Mouse (Mus musculus) heart, embryonic 16.5 days (tissue): ENCODE data around the gene Ninj2. TPM values are rescaled to one million over a fixed set of nuclear protein-coding genes. Genes with fewer than 3 reads are reported as not detected.

Experiments used
- ATAC-seq: fragments of 200-750 bp; cut with Nextera tagmentation; replicated peaks from 2 replicates; pipeline ENCODE4 v1.8.0; 2017; ENCODE audit warnings: moderate number of reproducible peaks; ENCODE audit not compliant: insufficient read depth, low FRiP score; ENCODE audit errors: extremely low read depth
- H3K27ac ChIP-seq: fragments of 300-500 bp; sonication (generic); 2 replicates; pipeline ENCODE4 v1.5.1; 2014; ENCODE audit warnings: mild to moderate bottlenecking, low read length, control low read depth, moderate library complexity
- H3K27me3 ChIP-seq: fragments of 300-500 bp; sonication (generic); 2 replicates; pipeline ENCODE4 v1.6.1; 2014; ENCODE audit warnings: low read length, mixed read lengths; ENCODE audit not compliant: control insufficient read depth, insufficient read depth
- H3K36me3 ChIP-seq: fragments of 300-500 bp; sonication (generic); 2 replicates; pipeline ENCODE4 v1.6.1; 2014; ENCODE audit not compliant: control insufficient read depth, insufficient read depth
- H3K4me1 ChIP-seq: fragments of 300-500 bp; sonication (generic); 2 replicates; pipeline ENCODE4 v1.6.1; 2014; ENCODE audit warnings: low read length, mixed read lengths; ENCODE audit not compliant: control insufficient read depth, insufficient read depth
- H3K4me2 ChIP-seq: fragments of 300-500 bp; sonication (generic); 2 replicates; pipeline ENCODE4 v1.6.1; 2014; ENCODE audit warnings: low read depth, mild to moderate bottlenecking, control low read depth, low read length
- H3K4me3 ChIP-seq: fragments of 300-500 bp; sonication (generic); 2 replicates; pipeline ENCODE4 v1.5.1; 2014; ENCODE audit warnings: mild to moderate bottlenecking, control low read depth, low read length
- H3K9ac ChIP-seq: fragments of 300-500 bp; sonication (generic); 2 replicates; pipeline ENCODE4 v1.6.1; 2014; ENCODE audit warnings: low read length, control low read depth
- H3K9me3 ChIP-seq: fragments of 300-500 bp; sonication (generic); replicated peaks from 2 replicates; pipeline ENCODE4 v1.6.1; 2016; ENCODE audit warnings: low read length; ENCODE audit not compliant: control insufficient read depth
- WGBS: fragments of 180-500 bp; shearing (Covaris S2); extraction: QIAGEN DNeasy Blood & Tissue Kit; methylation state at CpG from one replicate; pipeline ENCODE4 v1.1.7; 2014; 5-methylcytosine and 5-hydroxymethylcytosine counted together
- polyA plus RNA-seq: library from polyadenylated mRNA; unstranded; fragments of >200 nt; fragmentation: Nextera tagmentation; extraction: Ambion mirVana; gene quantifications from 2 replicates; pipeline ENCODE4 v1.2.1, GENCODE M21; 2015

The Ninj2 gene
- polyA plus RNA-seq, 1 experiment from 2014 or later = not detected

GRCm38 (mm10) chr6:120113856-120114255 lies 20.7 kb downstream of the Ninj2 start:
- Histone ChIP-seq H3K9me3 (no peaks in the 10 kb centered on the region), H3K27ac (peak overlapping the region; percentile 90), H3K4me3 (no peak overlapping the region), H3K9ac (no peak overlapping the region; the same call in 1 of the 2 replicates), H3K4me1 (peaks cover 47% of the 10 kb centered on the region), H3K4me2 (peak overlapping the region; percentile 32; the same call in 1 of the 2 replicates), H3K36me3 (no peaks in the 10 kb centered on the region), H3K27me3 (no peaks in the 10 kb centered on the region)
- ATAC-seq = no peak
- WGBS = 83% methylated on average over 3 of the region's 3 CpGs

GRCm38 (mm10) chr6:120114271-120114670 lies 21.1 kb downstream of the Ninj2 start:
- 71% methylated on average over 1 of the region's 1 CpGs for WGBS
- peak overlapping the region; percentile 1; the same call in 1 of the 2 replicates for H3K9ac ChIP-seq
- ATAC-seq = no peak
- H3K4me2 ChIP-seq = peak overlapping the region; percentile 32
- no peaks in the 10 kb centered on the region for H3K9me3 ChIP-seq
- H3K27me3 ChIP-seq = no peaks in the 10 kb centered on the region
- H3K4me3 ChIP-seq = no peak overlapping the region
- H3K4me1 ChIP-seq = peaks cover 43% of the 10 kb centered on the region
- H3K36me3 ChIP-seq = no peaks in the 10 kb centered on the region
- H3K27ac ChIP-seq = peak overlapping the region; percentile 90

- no peaks in the 10 kb centered on the region for H3K36me3 ChIP-seq
- H3K9me3 ChIP-seq = no peaks in the 10 kb centered on the region
- WGBS = 8% methylated on average over 7 of the region's 7 CpGs
- peak; percentile 31 for ATAC-seq
- peak overlapping the region; percentile 90 for H3K27ac ChIP-seq
- peak overlapping the region; percentile 44; the same call in 1 of the 2 replicates for H3K9ac ChIP-seq
- peak overlapping the region; percentile 32 for H3K4me2 ChIP-seq
- no peaks in the 10 kb centered on the region for H3K27me3 ChIP-seq
- H3K4me1 ChIP-seq = peaks cover 38% of the 10 kb centered on the region
- H3K4me3 ChIP-seq = no peak overlapping the region
Observed at GRCm38 (mm10) chr6:120114698-120115097, 21.5 kb downstream of the Ninj2 start.

- H3K27ac ChIP-seq = peak overlapping the region; percentile 90
- H3K27me3 ChIP-seq = no peaks in the 10 kb centered on the region
- peaks cover 34% of the 10 kb centered on the region for H3K4me1 ChIP-seq
- no peaks in the 10 kb centered on the region for H3K36me3 ChIP-seq
- peak overlapping the region; percentile 32; the same call in 1 of the 2 replicates for H3K4me2 ChIP-seq
- no peaks in the 10 kb centered on the region for H3K9me3 ChIP-seq
- no peak overlapping the region for H3K4me3 ChIP-seq
- WGBS = 61% methylated on average over 3 of the region's 3 CpGs
- no peak for ATAC-seq
- H3K9ac ChIP-seq = no peak overlapping the region
Observed at GRCm38 (mm10) chr6:120115443-120115842, 22.3 kb downstream of the Ninj2 start.

GRCm38 (mm10) chr6:120119824-120120223 lies 26.7 kb downstream of the Ninj2 start:
- Histone ChIP-seq H3K4me2 (no peak overlapping the region), H3K9ac (no peak overlapping the region), H3K27me3 (no peaks in the 10 kb centered on the region), H3K4me3 (no peak overlapping the region), H3K9me3 (no peaks in the 10 kb centered on the region), H3K27ac (no peak overlapping the region), H3K36me3 (no peaks in the 10 kb centered on the region), H3K4me1 (peaks cover 5% of the 10 kb centered on the region)
- ATAC-seq = no peak
- 83% methylated on average over 5 of the region's 5 CpGs for WGBS

GRCm38 (mm10) chr6:120124688-120125087 lies 31.5 kb downstream of the Ninj2 start:
- Histone ChIP-seq H3K9me3 (0 out of 2 replicates have a peak, but pooled peaks cover 2% of the 10 kb centered on the region), H3K27me3 (no peaks in the 10 kb centered on the region), H3K27ac (no peak overlapping the region), H3K4me2 (no peak overlapping the region), H3K4me3 (no peak overlapping the region), H3K9ac (no peak overlapping the region), H3K4me1 (no peaks in the 10 kb centered on the region), H3K36me3 (no peaks in the 10 kb centered on the region)
- WGBS = 79% methylated on average over 7 of the region's 7 CpGs
- ATAC-seq = no peak

- Histone ChIP-seq H3K27me3 (no peaks in the 10 kb centered on the region), H3K4me2 (no peak overlapping the region), H3K9me3 (0 out of 2 replicates have a peak, but pooled peaks cover 2% of the 10 kb centered on the region), H3K36me3 (no peaks in the 10 kb centered on the region), H3K27ac (no peak overlapping the region), H3K9ac (no peak overlapping the region), H3K4me3 (no peak overlapping the region), H3K4me1 (no peaks in the 10 kb centered on the region)
- no peak for ATAC-seq
- WGBS = 92% methylated on average over 8 of the region's 8 CpGs
Observed at GRCm38 (mm10) chr6:120126456-120126855, 33.3 kb downstream of the Ninj2 start.

GRCm38 (mm10) chr6:120127321-120127720 lies 34.2 kb downstream of the Ninj2 start:
- no peak overlapping the region for H3K9ac ChIP-seq
- H3K27ac ChIP-seq = no peak overlapping the region
- H3K4me1 ChIP-seq = no peaks in the 10 kb centered on the region
- H3K4me3 ChIP-seq = no peak overlapping the region
- H3K4me2 ChIP-seq = no peak overlapping the region
- H3K27me3 ChIP-seq = no peaks in the 10 kb centered on the region
- H3K9me3 ChIP-seq = 0 out of 2 replicates have a peak, but pooled peaks cover 2% of the 10 kb centered on the region
- WGBS = 96% methylated on average over 7 of the region's 7 CpGs
- ATAC-seq = no peak
- H3K36me3 ChIP-seq = no peaks in the 10 kb centered on the region

GRCm38 (mm10) chr6:120134748-120135147 lies 41.6 kb downstream of the Ninj2 start:
- no peak overlapping the region for H3K27ac ChIP-seq
- WGBS = 70% methylated on average over 4 of the region's 4 CpGs

More at GRCm38 (mm10) chr6:120134748-120135147, 41.6 kb downstream of the Ninj2 start:
- H3K36me3 ChIP-seq = no peaks in the 10 kb centered on the region
- no peaks in the 10 kb centered on the region for H3K27me3 ChIP-seq
- ATAC-seq = no peak
- H3K4me2 ChIP-seq = no peak overlapping the region
- H3K9ac ChIP-seq = no peak overlapping the region
- no peak overlapping the region for H3K4me3 ChIP-seq
- no peaks in the 10 kb centered on the region for H3K9me3 ChIP-seq
- H3K4me1 ChIP-seq = no peaks in the 10 kb centered on the region
